Mouse (Mus musculus) olfactory bulb, adult 2 months (tissue): ENCODE data around the gene Tapbp.

ENCODE experiments used
- CTCF ChIP-seq: fragments of 200-500 bp; IDR thresholded peaks from 2 replicates; pipeline ENCODE4 v1.5.1; 2012; ENCODE audit warnings: low read depth, mild to moderate bottlenecking, low read length, moderate library complexity; ENCODE audit not compliant: insufficient read depth
- POLR2A ChIP-seq: fragments of 200-500 bp; IDR thresholded peaks from 2 replicates; pipeline ENCODE4 v1.6.1; 2012; ENCODE audit warnings: mild to moderate bottlenecking, low read depth, low read length, moderate library complexity; ENCODE audit not compliant: insufficient read depth

DNA sequence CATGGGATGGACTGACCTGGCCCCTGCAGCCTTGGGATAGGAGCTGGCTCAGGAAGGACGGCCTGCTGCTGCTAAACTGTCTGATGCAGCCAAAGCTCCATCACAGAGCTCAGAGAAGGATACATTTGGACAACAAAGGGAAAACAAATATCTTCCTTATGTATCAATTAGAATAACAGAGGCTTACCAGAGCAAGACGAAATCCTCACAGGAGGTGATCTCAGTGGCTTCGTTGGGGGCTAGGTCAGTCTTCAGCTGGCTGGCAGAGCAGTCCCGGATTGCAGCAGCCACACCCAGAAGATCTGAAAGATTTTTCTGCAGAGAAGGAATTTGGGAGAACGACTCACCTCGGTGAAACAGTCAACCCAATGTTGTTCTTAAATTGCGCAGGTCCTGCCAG lies 23.3 kb upstream of the Tapbp start:
- TF ChIP-seq POLR2A (no peak), CTCF (no peak)
